ENCODE assay signal across 31 mouse cellular contexts in the genomic region with DNA sequence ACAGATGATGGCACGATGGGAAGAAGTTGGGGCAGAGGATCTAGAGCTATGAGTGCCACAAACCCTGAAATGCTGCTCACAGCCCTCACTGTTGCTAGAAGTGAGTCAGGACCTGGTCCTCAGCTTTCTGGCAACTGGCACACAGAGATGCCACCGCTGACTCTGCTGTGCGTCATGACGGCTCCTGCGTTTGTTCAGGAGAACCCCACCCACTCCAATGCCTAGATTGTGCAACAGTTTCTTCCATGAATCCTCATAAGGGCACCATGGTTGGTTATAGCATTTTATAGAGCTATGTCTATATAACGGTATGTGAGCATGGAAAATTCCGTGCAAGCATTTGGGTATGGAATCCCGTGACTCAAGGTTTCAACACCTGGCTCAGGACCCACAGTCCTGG.
"Had no signal": no experiment of that assay in that cellular context is flagged by ENCODE, and none has a peak within 500 bp of the region (broad histone marks: within the 10 kb centered on the region; RNA-seq: fewer than 3 reads in every experiment).

No protein-coding gene starts in this region.

- H3K27ac ChIP-seq: heart, embryonic 10.5 days; heart, embryonic 13.5 days; heart, embryonic 15.5 days; hindbrain, embryonic 10.5 days; hindbrain, embryonic 12.5 days; hindbrain, embryonic 13.5 days; hindbrain, embryonic 14.5 days; hindbrain, embryonic 15.5 days; hindbrain, postnatal 0 days; intestine, embryonic 15.5 days; kidney, embryonic 15.5 days; kidney, postnatal 0 days; layer of hippocampus, adult 2 months had no signal

- H3K36me3 ChIP-seq: heart, embryonic 10.5 days; heart, embryonic 12.5 days; heart, embryonic 13.5 days; heart, embryonic 15.5 days; hindbrain, embryonic 10.5 days; hindbrain, embryonic 12.5 days; hindbrain, embryonic 13.5 days; hindbrain, embryonic 15.5 days; intestine, embryonic 15.5 days; kidney, embryonic 15.5 days had no signal

- DNase-seq: heart, postnatal 10 days; heart, postnatal 14 days; heart, postnatal 36 days; heart, postnatal 4 days; kidney, adult 11 months; kidney, adult 18-20 months; kidney, adult 2 months; kidney, adult 8-10 months; kidney, adult 9 months; kidney, postnatal 10 days; kidney, postnatal 14 days; kidney, postnatal 25 days; kidney, postnatal 36 days; kidney, postnatal 4 days; layer of hippocampus, adult 9-11 months; layer of hippocampus, postnatal 36 days had no signal

- H3K4me3 ChIP-seq: heart, embryonic 10.5 days; heart, embryonic 12.5 days; heart, embryonic 13.5 days; heart, embryonic 15.5 days; hindbrain, embryonic 10.5 days; hindbrain, embryonic 12.5 days; hindbrain, embryonic 13.5 days; hindbrain, embryonic 15.5 days; intestine, embryonic 15.5 days; kidney, embryonic 15.5 days; layer of hippocampus, adult 2 months had no signal

- H3K4me2 ChIP-seq: heart, embryonic 11.5 days; heart, embryonic 12.5 days; heart, embryonic 13.5 days; heart, embryonic 15.5 days; hindbrain, embryonic 12.5 days; hindbrain, embryonic 13.5 days; hindbrain, embryonic 14.5 days; hindbrain, embryonic 15.5 days; intestine, embryonic 15.5 days; kidney, embryonic 15.5 days had no signal
